Mouse (Mus musculus) E14TG2a.4 (cell line): ENCODE measurements around the gene Tmem132b.

Experiments used
- CTCF ChIP-seq: conservative IDR thresholded peaks from 2 replicates; pipeline ENCODE4 v1.5.1; 2014; ENCODE audit warnings: low read length
- POU5F1 ChIP-seq: IDR thresholded peaks from 2 replicates; pipeline ENCODE4 v1.6.1; 2014; ENCODE audit warnings: low read length, borderline replicate concordance

GRCm38 (mm10) chr5:125607146-125607545 lies 75.6 kb downstream of the Tmem132b start:
- TF ChIP-seq CTCF (no peak), POU5F1 (no peak)
